Mouse (Mus musculus): ENCODE data around the gene Kbtbd13.
A peak's percentile ranks its signal among the peaks of the same experiment; 100 is the strongest.

The Kbtbd13 gene

DNA sequence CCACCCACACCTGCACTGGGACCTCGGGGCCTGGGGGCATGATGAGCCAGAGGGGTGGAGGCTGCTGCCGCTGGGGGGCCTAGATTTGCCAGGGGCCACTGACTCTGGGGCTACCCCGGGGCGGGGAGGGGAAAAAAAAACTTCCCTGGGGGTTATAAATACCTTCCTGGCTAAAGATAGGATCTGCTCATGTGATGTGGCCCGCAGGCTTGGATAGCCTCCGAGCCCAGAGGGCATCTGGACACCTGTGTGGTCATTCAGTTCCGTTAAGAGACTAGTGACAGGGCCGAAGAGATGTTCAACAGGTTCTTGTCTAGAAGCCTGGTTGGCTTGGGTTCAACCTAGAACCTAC lies at the start of gene Kbtbd13:
Kbtbd13 (minus strand) TSS at position 40 of the 352 bp plus-strand sequence.
- no peaks in the 10 kb centered on the region for H3K27me3 ChIP-seq (ENCODE audit: control insufficient read depth, insufficient read depth, low read length, poor library complexity, severe bottlenecking)
- no peak for DNase-seq (ENCODE audit: low read depth, low spot score)

DNA sequence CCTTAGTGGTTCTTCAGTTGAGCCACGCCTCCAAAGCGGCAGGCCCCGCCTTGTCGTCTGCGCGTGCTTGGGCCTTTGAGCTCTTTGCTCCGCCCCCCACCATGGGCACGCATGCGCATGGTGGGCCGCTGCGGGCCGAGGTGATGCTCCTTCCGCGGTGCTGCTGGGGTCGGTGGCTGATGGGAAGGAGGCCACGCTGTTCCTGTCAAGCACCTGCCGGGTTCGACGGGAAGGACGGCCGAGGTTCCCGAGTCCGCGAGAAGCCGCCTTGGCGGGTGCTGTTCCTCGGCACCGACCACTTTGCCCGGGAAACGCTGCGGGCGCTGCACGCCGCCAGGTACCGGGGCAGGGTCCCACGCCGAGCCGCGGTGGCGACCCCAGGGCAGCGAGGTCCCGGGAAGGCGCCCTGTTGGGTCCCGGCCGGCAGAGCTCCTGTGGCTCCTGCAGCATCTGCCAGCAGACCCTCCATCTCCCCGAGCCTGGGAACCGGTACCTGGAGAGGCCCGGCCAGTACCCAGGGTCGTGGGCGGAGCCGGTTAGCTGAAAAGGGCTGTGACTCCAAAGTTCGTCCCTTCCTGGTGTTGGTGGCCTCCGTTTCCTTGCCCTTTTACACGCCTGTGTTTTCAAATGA lies 44.3 kb upstream of the Kbtbd13 start, which contains the start of gene Mtfmt:
Mtfmt (plus strand) TSS at position 112 of the 631 bp plus-strand sequence.
- Histone ChIP-seq H3K36me3 (ENCODE audit: control insufficient read depth, insufficient read depth, low read length, poor library complexity, severe bottlenecking) (no peaks in the 10 kb centered on the region), H3K27me3 (ENCODE audit: control insufficient read depth, insufficient read depth, low read length, poor library complexity, severe bottlenecking) (no peaks in the 10 kb centered on the region)
- peak; percentile 97 for DNase-seq (ENCODE audit: low read depth, low spot score)

More for the DNA sequence above, at the start of gene Kbtbd13:
- H3K36me3 ChIP-seq (ENCODE audit: control insufficient read depth, insufficient read depth, low read length, poor library complexity, severe bottlenecking), result no peaks in the 10 kb centered on the region

DNA sequence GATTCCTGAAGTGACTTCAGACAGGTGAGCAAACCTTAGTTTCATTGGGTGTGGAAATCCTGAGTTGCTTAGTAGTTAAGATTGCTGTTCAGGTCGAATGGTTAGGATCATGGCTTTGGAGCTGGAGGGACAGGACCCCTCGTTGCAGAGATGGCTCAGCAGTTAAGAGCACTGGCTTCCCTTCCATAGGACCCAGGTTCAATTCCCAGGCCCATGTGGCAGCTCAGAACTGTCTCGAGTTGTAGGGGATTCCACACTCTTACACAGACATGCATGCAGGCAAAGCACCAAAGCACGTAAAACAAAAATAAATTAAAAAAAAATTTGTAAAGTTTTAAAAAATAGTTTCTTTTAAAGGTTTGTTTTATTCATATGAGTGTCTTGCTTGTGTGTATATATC lies 43.8 kb upstream of the Kbtbd13 start:
- Histone ChIP-seq H3K27me3 (ENCODE audit: control insufficient read depth, insufficient read depth, low read length, poor library complexity, severe bottlenecking) (no peaks in the 10 kb centered on the region), H3K36me3 (ENCODE audit: control insufficient read depth, insufficient read depth, low read length, poor library complexity, severe bottlenecking) (no peaks in the 10 kb centered on the region)
- DNase-seq (ENCODE audit: low read depth, low spot score), result peak; percentile 9

DNA sequence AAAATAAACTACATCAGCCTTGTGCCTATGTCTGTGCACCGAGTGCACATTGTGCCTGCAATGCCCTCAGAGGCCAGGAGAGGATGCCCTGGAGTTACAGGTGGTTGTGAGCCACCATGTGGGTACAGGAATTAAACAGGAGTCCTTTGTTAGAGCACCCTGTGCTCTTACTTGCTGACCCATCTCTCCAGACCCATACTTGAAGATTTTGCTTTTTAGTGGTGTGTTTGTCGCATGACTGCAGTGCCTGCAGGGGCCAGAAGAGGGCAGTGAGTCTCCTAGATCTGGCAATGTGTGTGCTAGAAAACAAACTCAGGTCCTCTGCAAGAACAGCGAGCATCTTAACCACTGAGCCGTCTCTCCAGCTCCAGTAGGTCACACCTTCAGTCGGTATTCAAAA lies 42.7 kb upstream of the Kbtbd13 start:
- no peaks in the 10 kb centered on the region for H3K36me3 ChIP-seq (ENCODE audit: control insufficient read depth, insufficient read depth, low read length, poor library complexity, severe bottlenecking)
- no peaks in the 10 kb centered on the region for H3K27me3 ChIP-seq (ENCODE audit: control insufficient read depth, insufficient read depth, low read length, poor library complexity, severe bottlenecking)
- peak; percentile 64 for DNase-seq (ENCODE audit: low read depth, low spot score)

DNA sequence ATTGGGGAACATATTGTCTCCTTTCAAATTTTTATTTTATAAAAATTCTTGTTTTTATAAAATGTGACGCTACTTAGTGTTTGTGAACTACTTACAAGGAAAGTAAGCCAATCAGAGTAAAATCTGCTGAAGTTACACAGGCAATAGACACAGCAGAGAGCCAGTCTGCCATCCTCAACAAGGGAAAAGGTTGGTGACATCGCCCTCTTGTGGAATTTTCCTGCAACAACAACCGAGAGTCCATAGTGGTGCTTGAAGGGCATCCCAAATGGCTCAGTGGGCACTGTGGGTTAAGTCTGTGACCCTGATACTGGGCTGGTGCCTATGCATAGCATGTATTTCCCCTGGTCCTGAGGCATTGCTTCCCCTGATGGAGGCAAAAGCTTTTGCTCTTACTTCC lies 40.8 kb upstream of the Kbtbd13 start:
- H3K36me3 ChIP-seq (ENCODE audit: control insufficient read depth, insufficient read depth, low read length, poor library complexity, severe bottlenecking), result no peaks in the 10 kb centered on the region
- DNase-seq (ENCODE audit: low read depth, low spot score), result peak; percentile 87
- H3K27me3 ChIP-seq (ENCODE audit: control insufficient read depth, insufficient read depth, low read length, poor library complexity, severe bottlenecking), result no peaks in the 10 kb centered on the region

DNA sequence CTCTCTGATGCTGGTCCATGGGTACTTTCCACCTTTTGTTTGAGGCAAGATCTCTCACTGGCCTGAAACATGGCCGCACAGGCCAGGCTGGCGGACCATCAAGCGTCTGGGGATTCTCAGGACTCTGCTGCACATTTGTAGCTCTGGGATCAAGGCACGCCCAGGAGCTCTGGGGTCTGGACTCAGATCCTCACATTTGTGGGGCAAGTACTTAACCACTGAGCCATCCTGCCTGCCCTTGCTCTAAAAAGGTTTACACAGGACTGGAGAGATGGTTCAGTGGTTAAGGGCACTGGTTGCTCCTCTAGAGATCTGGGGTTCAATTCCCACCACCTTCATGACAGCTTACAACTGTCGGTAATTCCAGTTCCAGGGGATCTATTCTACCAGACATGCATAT lies 39.5 kb upstream of the Kbtbd13 start:
- no peak for DNase-seq (ENCODE audit: low read depth, low spot score)
- no peaks in the 10 kb centered on the region for H3K27me3 ChIP-seq (ENCODE audit: control insufficient read depth, insufficient read depth, low read length, poor library complexity, severe bottlenecking)

DNA sequence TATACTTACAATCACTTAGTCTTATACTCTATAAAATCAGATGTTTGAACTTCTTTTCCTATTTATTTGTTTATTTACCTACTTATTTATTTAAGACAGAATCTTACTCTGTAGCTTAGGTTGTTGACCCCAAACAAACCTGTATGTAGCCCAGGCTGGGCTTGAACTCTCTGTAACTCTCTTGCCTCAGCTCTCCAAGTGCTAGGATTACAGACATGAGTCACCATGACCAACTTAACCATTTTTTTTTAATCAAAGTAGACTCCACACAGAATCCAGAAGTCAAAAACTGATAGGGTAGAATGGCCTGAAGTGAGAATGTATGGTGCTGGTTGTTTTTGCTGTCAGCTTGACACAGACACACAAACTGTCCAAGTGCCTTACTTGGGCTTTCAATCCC lies 38.9 kb upstream of the Kbtbd13 start:
- Histone ChIP-seq H3K27me3 (ENCODE audit: control insufficient read depth, insufficient read depth, low read length, poor library complexity, severe bottlenecking) (no peaks in the 10 kb centered on the region), H3K36me3 (ENCODE audit: control insufficient read depth, insufficient read depth, low read length, poor library complexity, severe bottlenecking) (no peaks in the 10 kb centered on the region)
- no peak for DNase-seq (ENCODE audit: low read depth, low spot score)

More for the DNA sequence above, 39.5 kb upstream of the Kbtbd13 start:
- no peaks in the 10 kb centered on the region for H3K36me3 ChIP-seq (ENCODE audit: control insufficient read depth, insufficient read depth, low read length, poor library complexity, severe bottlenecking)

DNA sequence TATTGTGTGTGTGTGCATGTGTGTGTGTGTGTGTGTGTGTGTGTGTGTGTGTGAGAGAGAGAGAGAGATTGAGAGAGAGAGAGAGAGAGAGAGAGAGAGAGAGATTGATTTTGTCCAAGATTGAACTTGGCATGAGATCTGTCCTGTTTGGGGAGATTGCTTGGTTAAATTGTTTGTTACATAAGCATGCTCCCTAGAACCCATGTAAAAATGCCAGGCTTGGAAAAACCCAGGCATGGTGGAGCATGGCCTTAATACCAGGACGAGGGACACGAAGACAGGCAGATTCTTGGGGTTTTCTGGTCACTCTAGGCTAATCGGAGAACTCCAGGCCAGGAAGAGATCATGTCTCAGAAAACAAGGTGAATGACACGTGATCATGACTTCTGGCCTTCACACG lies 36.6 kb upstream of the Kbtbd13 start:
- no peaks in the 10 kb centered on the region for H3K36me3 ChIP-seq (ENCODE audit: control insufficient read depth, insufficient read depth, low read length, poor library complexity, severe bottlenecking)
- no peaks in the 10 kb centered on the region for H3K27me3 ChIP-seq (ENCODE audit: control insufficient read depth, insufficient read depth, low read length, poor library complexity, severe bottlenecking)
- no peak for DNase-seq (ENCODE audit: low read depth, low spot score)

DNA sequence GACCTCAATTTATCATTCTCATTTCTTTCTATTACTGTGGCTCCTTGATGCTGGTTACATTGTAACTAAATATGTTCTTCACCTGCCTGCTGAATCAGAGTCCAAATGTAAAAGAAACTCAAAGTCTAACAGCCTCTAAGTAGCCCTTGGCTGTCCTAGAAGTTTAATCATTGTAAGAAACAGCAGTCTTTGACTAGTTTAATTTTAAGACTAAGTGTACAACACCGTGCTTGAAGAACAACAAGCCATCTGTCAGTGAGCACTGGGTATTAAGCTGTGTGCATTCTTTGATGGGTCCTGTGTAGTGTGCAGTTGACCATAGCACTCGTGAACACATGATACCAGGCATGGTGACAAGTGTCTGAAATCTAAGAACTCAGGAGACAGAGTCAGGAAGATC lies 36.1 kb upstream of the Kbtbd13 start:
- no peaks in the 10 kb centered on the region for H3K36me3 ChIP-seq (ENCODE audit: control insufficient read depth, insufficient read depth, low read length, poor library complexity, severe bottlenecking)
- DNase-seq (ENCODE audit: low read depth, low spot score), result no peak
- no peaks in the 10 kb centered on the region for H3K27me3 ChIP-seq (ENCODE audit: control insufficient read depth, insufficient read depth, low read length, poor library complexity, severe bottlenecking)

DNA sequence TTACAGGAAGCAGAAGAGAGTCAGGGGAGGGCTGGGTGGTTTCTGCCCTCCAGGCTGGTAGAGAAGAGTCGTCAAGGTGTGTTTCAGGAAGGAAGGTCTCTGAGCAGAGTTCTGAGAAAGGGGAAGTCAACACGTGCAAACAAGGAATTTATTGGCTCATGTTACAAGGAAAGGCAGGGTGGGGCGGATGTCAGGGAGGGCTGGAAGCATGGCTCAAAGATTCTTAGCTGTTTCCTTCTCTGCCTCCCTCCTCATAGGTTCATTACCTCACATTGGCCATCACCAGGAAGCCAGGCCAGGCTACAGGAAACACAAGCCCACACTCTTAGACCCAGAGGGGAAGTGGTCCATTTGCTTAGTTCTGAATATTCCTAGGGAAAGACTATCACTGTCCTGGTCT lies 32.9 kb upstream of the Kbtbd13 start:
- DNase-seq (ENCODE audit: low read depth, low spot score), result peak; percentile 22
- Histone ChIP-seq H3K36me3 (ENCODE audit: control insufficient read depth, insufficient read depth, low read length, poor library complexity, severe bottlenecking) (no peaks in the 10 kb centered on the region), H3K27me3 (ENCODE audit: control insufficient read depth, insufficient read depth, low read length, poor library complexity, severe bottlenecking) (no peaks in the 10 kb centered on the region)

DNA sequence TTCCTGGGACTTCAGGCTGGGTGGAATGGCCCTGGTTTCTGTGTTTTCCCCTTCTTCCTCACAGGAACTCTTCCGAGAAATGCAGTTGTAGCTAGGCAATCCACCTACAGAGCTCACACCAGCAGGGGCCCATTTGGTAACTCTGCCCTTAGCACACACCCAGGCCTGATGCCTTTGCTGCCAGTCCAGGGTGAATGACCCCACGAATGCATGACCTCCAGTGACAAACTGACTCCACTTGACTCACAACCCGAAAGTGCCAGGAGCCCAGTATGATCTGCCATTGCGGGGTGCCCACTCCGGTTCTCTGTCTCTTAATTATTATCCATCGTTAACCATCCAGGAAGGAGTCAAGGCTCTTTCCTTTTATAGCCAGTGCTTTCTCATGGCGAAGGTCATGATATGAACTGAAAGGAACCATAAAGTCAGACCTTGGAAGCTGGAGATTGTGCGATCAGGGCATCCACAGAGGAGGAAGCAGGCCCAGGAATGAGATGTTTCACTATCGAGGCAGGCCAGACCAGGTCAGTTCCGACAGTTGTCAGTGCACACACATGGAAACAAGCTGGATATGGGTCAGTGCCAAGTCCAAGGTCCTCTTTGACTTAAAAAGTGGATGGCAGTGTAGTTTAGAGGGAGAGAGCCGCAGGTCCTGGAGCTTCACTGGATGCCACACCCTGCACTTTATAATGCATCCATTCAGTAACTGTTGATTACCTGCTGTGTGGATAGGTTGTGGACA lies 31.5 kb upstream of the Kbtbd13 start, which contains the start of gene Slc51b:
Slc51b (minus strand) TSS at position 196 of the 742 bp plus-strand sequence.
- no peak for DNase-seq (ENCODE audit: low read depth, low spot score)
- Histone ChIP-seq H3K27me3 (ENCODE audit: control insufficient read depth, insufficient read depth, low read length, poor library complexity, severe bottlenecking) (no peaks in the 10 kb centered on the region), H3K36me3 (ENCODE audit: control insufficient read depth, insufficient read depth, low read length, poor library complexity, severe bottlenecking) (no peaks in the 10 kb centered on the region)

DNA sequence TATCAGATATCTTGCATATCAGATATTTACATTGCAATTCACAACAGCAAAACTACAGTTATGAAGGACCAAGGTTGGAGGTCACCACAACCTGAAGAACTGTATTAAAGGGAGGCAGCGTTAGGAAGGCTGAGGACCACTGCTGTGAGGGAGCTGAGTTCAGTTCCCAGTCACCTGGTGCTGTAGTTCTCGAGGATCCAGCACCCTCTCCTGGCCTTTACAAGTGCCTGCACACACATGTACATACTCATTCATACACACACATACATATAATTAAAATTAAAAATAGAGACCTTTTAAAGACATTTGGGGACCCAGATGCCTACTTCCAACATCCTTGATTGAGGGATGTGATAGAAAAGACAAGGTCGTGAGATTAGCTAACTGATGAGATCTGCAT lies 28.2 kb upstream of the Kbtbd13 start:
- Histone ChIP-seq H3K36me3 (ENCODE audit: control insufficient read depth, insufficient read depth, low read length, poor library complexity, severe bottlenecking) (no peaks in the 10 kb centered on the region), H3K27me3 (ENCODE audit: control insufficient read depth, insufficient read depth, low read length, poor library complexity, severe bottlenecking) (no peaks in the 10 kb centered on the region)
- DNase-seq (ENCODE audit: low read depth, low spot score), result no peak

DNA sequence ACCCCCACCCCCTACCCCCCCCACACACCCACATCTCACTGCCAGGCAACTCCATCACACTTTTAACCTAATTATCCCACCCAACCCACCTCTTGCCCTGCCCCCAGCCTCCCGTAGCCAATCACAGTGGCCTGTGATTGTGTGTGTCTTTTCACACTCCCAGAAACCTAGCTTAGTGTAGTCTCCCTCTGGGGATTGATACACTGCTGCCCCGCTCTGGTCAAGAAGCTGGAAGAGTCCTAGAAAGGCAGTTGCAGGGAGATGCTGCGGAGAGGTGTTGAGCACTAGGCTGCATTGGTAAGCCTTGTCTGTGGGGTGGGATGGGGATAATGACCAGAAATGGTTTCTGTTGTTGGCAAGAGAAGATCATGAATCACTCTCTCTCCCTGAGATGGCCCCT lies 26.3 kb upstream of the Kbtbd13 start:
- no peaks in the 10 kb centered on the region for H3K27me3 ChIP-seq (ENCODE audit: control insufficient read depth, insufficient read depth, low read length, poor library complexity, severe bottlenecking)
- no peaks in the 10 kb centered on the region for H3K36me3 ChIP-seq (ENCODE audit: control insufficient read depth, insufficient read depth, low read length, poor library complexity, severe bottlenecking)
- DNase-seq (ENCODE audit: low read depth, low spot score), result no peak

DNA sequence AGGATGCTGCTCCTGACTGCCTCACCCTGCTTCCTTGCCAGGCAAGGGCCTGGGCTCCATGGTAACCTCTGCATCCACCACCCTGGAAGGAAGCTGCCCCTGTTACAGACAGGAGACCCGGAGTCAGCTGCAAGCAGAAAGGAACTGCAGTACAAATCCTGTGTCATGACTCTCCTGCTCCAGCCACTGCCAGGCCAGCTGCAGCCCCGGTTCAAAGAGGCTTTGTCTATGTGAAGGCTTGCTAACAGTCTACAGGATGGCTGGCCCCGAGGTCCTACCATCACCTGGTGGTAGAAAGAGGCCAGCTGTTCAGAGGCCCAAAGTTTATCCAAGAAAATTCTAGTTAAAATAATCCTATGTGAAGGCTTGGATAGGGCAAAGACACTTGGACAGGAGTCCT lies 19.9 kb upstream of the Kbtbd13 start:
- Histone ChIP-seq H3K36me3 (ENCODE audit: control insufficient read depth, insufficient read depth, low read length, poor library complexity, severe bottlenecking) (no peaks in the 10 kb centered on the region), H3K27me3 (ENCODE audit: control insufficient read depth, insufficient read depth, low read length, poor library complexity, severe bottlenecking) (no peaks in the 10 kb centered on the region)
- no peak for DNase-seq (ENCODE audit: low read depth, low spot score)

DNA sequence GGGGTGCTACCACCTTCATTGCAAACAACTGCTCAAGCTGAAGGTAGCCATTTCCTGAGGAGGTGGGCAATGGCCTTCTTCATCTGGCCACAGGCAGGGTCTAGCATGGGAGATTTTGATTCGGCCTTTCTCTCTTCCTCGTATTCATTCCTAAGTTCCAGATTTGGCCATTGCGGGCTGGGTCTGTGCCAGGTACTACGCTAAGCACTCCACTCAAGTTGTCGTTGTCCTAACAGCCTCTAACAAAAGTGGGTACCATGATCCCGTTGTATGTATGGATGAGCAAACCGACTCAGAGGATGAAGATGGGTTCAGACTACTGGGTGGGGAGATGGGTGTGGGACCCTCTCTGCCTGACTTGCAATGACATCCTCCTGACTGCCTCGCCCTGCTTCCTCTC lies 18.9 kb upstream of the Kbtbd13 start:
- no peak for DNase-seq (ENCODE audit: low read depth, low spot score)

More for the DNA sequence above, 18.9 kb upstream of the Kbtbd13 start:
- H3K27me3 ChIP-seq (ENCODE audit: control insufficient read depth, insufficient read depth, low read length, poor library complexity, severe bottlenecking), result no peaks in the 10 kb centered on the region
- no peaks in the 10 kb centered on the region for H3K36me3 ChIP-seq (ENCODE audit: control insufficient read depth, insufficient read depth, low read length, poor library complexity, severe bottlenecking)

All from splenic B cell, adult 2 months (primary cell).